Mouse (Mus musculus): ENCODE results near the gene Ocrl. TPM values are rescaled to one million over a fixed set of nuclear protein-coding genes. Genes with fewer than 3 reads are reported as not detected.

Gene Ocrl
- polyA plus RNA-seq, 1 experiment from 2014 or later = 19.9 TPM

GRCm38 (mm10) chrX:47913543-47913938 lies 1.4 kb downstream of the Ocrl start:
- no peak overlapping the region for H3K27ac ChIP-seq (ENCODE audit: low read length)
- no peaks in the 10 kb centered on the region for H3K4me1 ChIP-seq (ENCODE audit: control insufficient read depth, insufficient read depth, low read length)
- H3K4me2 ChIP-seq (ENCODE audit: low read depth, low read length) = peak overlapping the region; percentile 54
- 56% methylated on average over 7 of the region's 7 CpGs for WGBS
- no peaks in the 10 kb centered on the region for H3K36me3 ChIP-seq (ENCODE audit: control insufficient read depth, insufficient read depth, low read length)
- peak overlapping the region; percentile 70; the same call in 1 of the 2 replicates for H3K4me3 ChIP-seq (replicated peaks; ENCODE audit: low read length)
- no peak for ATAC-seq (ENCODE audit: insufficient read depth, low FRiP score)
- H3K9me3 ChIP-seq (replicated peaks; ENCODE audit: control insufficient read depth, low read length) = no peaks in the 10 kb centered on the region
- H3K9ac ChIP-seq (ENCODE audit: low read length) = no peak overlapping the region
- no peaks in the 10 kb centered on the region for H3K27me3 ChIP-seq (ENCODE audit: control insufficient read depth, insufficient read depth, low read length)

DNA sequence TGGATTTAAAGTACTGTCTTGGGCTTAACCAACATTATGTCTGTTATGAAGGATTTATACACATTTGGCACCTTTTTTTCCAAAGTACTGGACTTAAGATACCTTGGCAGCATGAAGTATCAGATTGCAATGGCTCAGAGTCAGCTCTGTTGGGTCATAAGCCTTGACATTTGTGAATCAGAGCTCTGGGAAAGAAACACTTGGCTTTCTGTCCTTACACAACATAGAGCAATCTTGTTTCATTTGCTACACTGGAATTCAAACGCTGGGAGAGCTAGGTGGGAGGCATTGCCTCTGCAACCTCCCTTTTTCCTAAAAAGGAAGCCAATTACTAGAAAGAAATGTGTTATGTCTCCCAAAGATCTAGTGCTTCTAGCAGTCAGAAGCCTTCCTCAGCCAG lies 4.6 kb downstream of the Ocrl start:
- H3K9me3 ChIP-seq (replicated peaks; ENCODE audit: control insufficient read depth, low read length) = no peaks in the 10 kb centered on the region
- no peak overlapping the region for H3K9ac ChIP-seq (ENCODE audit: low read length)
- H3K36me3 ChIP-seq (ENCODE audit: control insufficient read depth, insufficient read depth, low read length) = no peaks in the 10 kb centered on the region
- H3K27ac ChIP-seq (ENCODE audit: low read length) = no peak overlapping the region
- H3K4me1 ChIP-seq (ENCODE audit: control insufficient read depth, insufficient read depth, low read length) = no peaks in the 10 kb centered on the region
- H3K27me3 ChIP-seq (ENCODE audit: control insufficient read depth, insufficient read depth, low read length) = no peaks in the 10 kb centered on the region
- no peak overlapping the region for H3K4me2 ChIP-seq (ENCODE audit: low read depth, low read length)
- WGBS = 47% methylated on average over 1 of the region's 1 CpGs
- ATAC-seq (ENCODE audit: insufficient read depth, low FRiP score) = no peak
- H3K4me3 ChIP-seq (replicated peaks; ENCODE audit: low read length) = no peak overlapping the region

DNA sequence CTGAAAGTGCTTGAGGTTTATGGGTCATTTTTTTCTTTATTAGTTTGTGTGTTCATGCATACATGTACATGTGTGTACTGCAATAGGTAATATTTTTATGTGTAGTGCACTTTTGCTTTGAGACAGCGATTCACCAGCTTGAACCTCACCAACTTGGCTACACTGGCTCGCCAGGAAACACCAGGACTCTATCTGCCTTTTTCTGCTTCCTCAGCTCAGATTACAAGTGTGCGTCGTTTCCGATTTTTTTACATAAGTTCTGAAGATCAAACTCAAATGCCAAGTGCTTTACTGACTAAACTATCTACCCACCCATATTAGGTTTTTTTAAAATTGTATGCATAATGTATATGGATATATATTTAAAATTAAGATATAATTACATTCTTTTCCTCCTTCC lies 8.4 kb downstream of the Ocrl start:
- Histone ChIP-seq H3K9ac (ENCODE audit: low read length) (no peak overlapping the region), H3K4me1 (ENCODE audit: control insufficient read depth, insufficient read depth, low read length) (no peaks in the 10 kb centered on the region), H3K36me3 (ENCODE audit: control insufficient read depth, insufficient read depth, low read length) (no peaks in the 10 kb centered on the region), H3K27me3 (ENCODE audit: control insufficient read depth, insufficient read depth, low read length) (no peaks in the 10 kb centered on the region), H3K9me3 (replicated peaks; ENCODE audit: control insufficient read depth, low read length) (no peaks in the 10 kb centered on the region), H3K27ac (ENCODE audit: low read length) (no peak overlapping the region), H3K4me2 (ENCODE audit: low read depth, low read length) (no peak overlapping the region), H3K4me3 (replicated peaks; ENCODE audit: low read length) (no peak overlapping the region)
- WGBS = 90% methylated on average over 5 of the region's 5 CpGs
- no peak for ATAC-seq (ENCODE audit: insufficient read depth, low FRiP score)

DNA sequence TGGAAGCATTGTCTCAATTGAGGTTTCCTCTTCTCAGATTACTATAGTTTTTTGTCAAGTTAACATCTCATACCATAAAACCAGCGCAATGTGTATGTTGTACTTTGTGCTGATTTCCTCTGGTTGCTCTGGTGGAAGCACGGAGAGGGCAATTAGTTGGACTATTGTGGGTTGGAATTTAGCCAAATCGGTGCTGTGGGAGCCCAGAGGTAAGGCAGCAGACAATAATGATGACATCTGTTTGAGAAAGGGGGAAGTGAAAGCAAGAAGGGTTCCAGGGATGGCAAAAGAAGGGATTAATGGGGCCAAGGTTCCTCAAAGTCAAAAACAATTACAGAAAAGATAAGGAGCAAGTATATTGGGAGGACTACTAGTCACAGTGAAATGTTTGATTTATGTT lies 15.8 kb downstream of the Ocrl start:
- H3K4me1 ChIP-seq (ENCODE audit: control insufficient read depth, insufficient read depth, low read length) = no peaks in the 10 kb centered on the region
- ATAC-seq (ENCODE audit: insufficient read depth, low FRiP score) = no peak
- 57% methylated on average over 3 of the region's 3 CpGs for WGBS
- H3K9ac ChIP-seq (ENCODE audit: low read length) = no peak overlapping the region
- H3K27ac ChIP-seq (ENCODE audit: low read length) = no peak overlapping the region
- no peaks in the 10 kb centered on the region for H3K36me3 ChIP-seq (ENCODE audit: control insufficient read depth, insufficient read depth, low read length)
- H3K4me2 ChIP-seq (ENCODE audit: low read depth, low read length) = no peak overlapping the region
- no peak overlapping the region for H3K4me3 ChIP-seq (replicated peaks; ENCODE audit: low read length)
- H3K27me3 ChIP-seq (ENCODE audit: control insufficient read depth, insufficient read depth, low read length) = no peaks in the 10 kb centered on the region
- H3K9me3 ChIP-seq (replicated peaks; ENCODE audit: control insufficient read depth, low read length) = no peaks in the 10 kb centered on the region

DNA sequence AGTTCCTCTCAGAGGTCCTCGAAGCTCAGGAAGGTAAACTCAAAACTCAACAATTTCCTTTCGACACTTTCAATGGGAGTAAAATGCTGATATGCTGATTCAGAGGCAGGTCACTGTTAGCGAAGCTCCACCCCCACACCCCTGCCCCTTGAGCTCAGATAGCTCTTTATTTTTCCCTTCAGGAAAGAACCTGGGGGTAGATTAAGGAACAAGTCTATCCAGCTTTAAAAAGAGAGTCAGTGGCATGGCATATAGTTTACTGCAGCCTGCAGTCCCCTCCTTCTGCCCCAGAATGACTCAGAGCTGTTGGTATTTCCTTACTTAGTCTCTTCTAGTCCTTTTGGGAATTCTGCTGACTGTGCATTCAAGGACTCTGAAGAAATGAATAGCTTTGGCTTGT lies 18.3 kb downstream of the Ocrl start:
- WGBS = 69% methylated on average over 3 of the region's 3 CpGs

DNA sequence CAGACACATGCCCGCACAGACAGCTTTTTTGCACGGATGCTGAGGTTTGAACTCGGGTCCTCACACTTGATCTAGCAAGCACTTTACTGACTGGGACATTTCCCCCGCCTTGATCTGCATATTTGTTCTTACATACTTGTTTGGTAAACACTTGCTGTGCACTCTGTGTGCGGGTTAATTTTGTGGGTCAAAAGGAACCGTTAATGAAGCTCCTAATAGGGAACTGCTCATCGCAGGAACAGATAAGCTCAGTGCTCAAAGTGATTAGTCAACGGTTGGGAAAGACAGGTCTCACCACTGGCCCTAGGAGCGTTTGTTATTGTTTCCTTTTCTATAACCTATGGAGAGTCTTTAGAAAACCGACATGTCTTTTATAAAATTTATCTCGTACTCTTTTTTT lies 22.2 kb downstream of the Ocrl start:
- no peak for ATAC-seq (ENCODE audit: insufficient read depth, low FRiP score)
- H3K4me1 ChIP-seq (ENCODE audit: control insufficient read depth, insufficient read depth, low read length) = peaks cover 3% of the 10 kb centered on the region; the same call in 1 of the 2 replicates
- H3K9me3 ChIP-seq (replicated peaks; ENCODE audit: control insufficient read depth, low read length) = no peaks in the 10 kb centered on the region
- no peaks in the 10 kb centered on the region for H3K27me3 ChIP-seq (ENCODE audit: control insufficient read depth, insufficient read depth, low read length)
- H3K4me3 ChIP-seq (replicated peaks; ENCODE audit: low read length) = no peak overlapping the region
- H3K4me2 ChIP-seq (ENCODE audit: low read depth, low read length) = no peak overlapping the region
- H3K27ac ChIP-seq (ENCODE audit: low read length) = no peak overlapping the region
- no peaks in the 10 kb centered on the region for H3K36me3 ChIP-seq (ENCODE audit: control insufficient read depth, insufficient read depth, low read length)
- no peak overlapping the region for H3K9ac ChIP-seq (ENCODE audit: low read length)
- WGBS = 80% methylated on average over 11 of the region's 11 CpGs

More for the DNA sequence above, 18.3 kb downstream of the Ocrl start:
- Histone ChIP-seq H3K9ac (ENCODE audit: low read length) (no peak overlapping the region), H3K4me1 (ENCODE audit: control insufficient read depth, insufficient read depth, low read length) (no peaks in the 10 kb centered on the region), H3K27ac (ENCODE audit: low read length) (no peak overlapping the region), H3K9me3 (replicated peaks; ENCODE audit: control insufficient read depth, low read length) (no peaks in the 10 kb centered on the region), H3K4me3 (replicated peaks; ENCODE audit: low read length) (no peak overlapping the region), H3K27me3 (ENCODE audit: control insufficient read depth, insufficient read depth, low read length) (no peaks in the 10 kb centered on the region), H3K4me2 (ENCODE audit: low read depth, low read length) (no peak overlapping the region), H3K36me3 (ENCODE audit: control insufficient read depth, insufficient read depth, low read length) (no peaks in the 10 kb centered on the region)
- peak; percentile 25; the same call in 1 of the 2 replicates for ATAC-seq (ENCODE audit: insufficient read depth, low FRiP score)

- 47% methylated on average over 5 of the region's 5 CpGs for WGBS
- Histone ChIP-seq H3K36me3 (ENCODE audit: control insufficient read depth, insufficient read depth, low read length) (no peaks in the 10 kb centered on the region), H3K4me3 (replicated peaks; ENCODE audit: low read length) (no peak overlapping the region), H3K27ac (ENCODE audit: low read length) (no peak overlapping the region), H3K4me2 (ENCODE audit: low read depth, low read length) (no peak overlapping the region), H3K27me3 (ENCODE audit: control insufficient read depth, insufficient read depth, low read length) (no peaks in the 10 kb centered on the region), H3K9me3 (replicated peaks; ENCODE audit: control insufficient read depth, low read length) (no peaks in the 10 kb centered on the region), H3K4me1 (ENCODE audit: control insufficient read depth, insufficient read depth, low read length) (peaks cover 3% of the 10 kb centered on the region; the same call in 1 of the 2 replicates), H3K9ac (ENCODE audit: low read length) (no peak overlapping the region)
- 0 out of 2 replicates have a peak, but pooled peaks have one; percentile 37 for ATAC-seq (ENCODE audit: insufficient read depth, low FRiP score)
Measured at GRCm38 (mm10) chrX:47936885-47937284, 24.7 kb downstream of the Ocrl start.

- Histone ChIP-seq H3K27ac (ENCODE audit: low read length) (peak overlapping the region; percentile 29; the same call in 1 of the 2 replicates), H3K27me3 (ENCODE audit: control insufficient read depth, insufficient read depth, low read length) (no peaks in the 10 kb centered on the region), H3K9me3 (replicated peaks; ENCODE audit: control insufficient read depth, low read length) (no peaks in the 10 kb centered on the region), H3K4me3 (replicated peaks; ENCODE audit: low read length) (no peak overlapping the region), H3K4me2 (ENCODE audit: low read depth, low read length) (no peak overlapping the region), H3K36me3 (ENCODE audit: control insufficient read depth, insufficient read depth, low read length) (no peaks in the 10 kb centered on the region), H3K4me1 (ENCODE audit: control insufficient read depth, insufficient read depth, low read length) (peaks cover 3% of the 10 kb centered on the region; the same call in 1 of the 2 replicates), H3K9ac (ENCODE audit: low read length) (no peak overlapping the region)
- 31% methylated on average over 2 of the region's 2 CpGs for WGBS
- no peak for ATAC-seq (ENCODE audit: insufficient read depth, low FRiP score)
Measured at GRCm38 (mm10) chrX:47937740-47938139, 25.6 kb downstream of the Ocrl start.

DNA sequence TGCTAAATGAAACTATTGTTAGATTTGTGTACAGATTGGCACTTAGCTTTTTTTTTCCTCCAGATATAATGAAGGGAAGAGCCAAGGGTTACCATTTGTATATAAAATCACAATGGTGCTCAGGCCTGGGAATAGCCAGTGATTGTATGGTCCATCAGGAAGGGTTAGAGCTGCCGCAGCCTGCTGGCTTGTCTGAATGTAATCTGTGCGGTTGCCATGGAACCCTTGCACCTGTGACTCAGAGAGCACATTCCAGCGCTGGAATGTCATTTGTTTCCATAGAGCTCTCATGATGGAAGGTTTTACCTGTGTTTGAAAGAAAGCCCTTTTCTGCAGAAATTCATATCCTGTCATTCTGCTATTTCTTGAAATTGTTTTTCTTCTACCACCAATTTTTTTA lies 37.5 kb downstream of the Ocrl start:
- Histone ChIP-seq H3K27ac (ENCODE audit: low read length) (no peak overlapping the region), H3K27me3 (ENCODE audit: control insufficient read depth, insufficient read depth, low read length) (no peaks in the 10 kb centered on the region), H3K9ac (ENCODE audit: low read length) (no peak overlapping the region), H3K4me1 (ENCODE audit: control insufficient read depth, insufficient read depth, low read length) (no peaks in the 10 kb centered on the region), H3K4me3 (replicated peaks; ENCODE audit: low read length) (no peak overlapping the region), H3K9me3 (replicated peaks; ENCODE audit: control insufficient read depth, low read length) (no peaks in the 10 kb centered on the region), H3K4me2 (ENCODE audit: low read depth, low read length) (no peak overlapping the region), H3K36me3 (ENCODE audit: control insufficient read depth, insufficient read depth, low read length) (no peaks in the 10 kb centered on the region)
- no peak for ATAC-seq (ENCODE audit: insufficient read depth, low FRiP score)
- 35% methylated on average over 3 of the region's 3 CpGs for WGBS

GRCm38 (mm10) chrX:47962579-47962978 lies 50.4 kb downstream of the Ocrl start:
- H3K27me3 ChIP-seq (ENCODE audit: control insufficient read depth, insufficient read depth, low read length) = no peaks in the 10 kb centered on the region
- no peak overlapping the region for H3K27ac ChIP-seq (ENCODE audit: low read length)
- no peaks in the 10 kb centered on the region for H3K4me1 ChIP-seq (ENCODE audit: control insufficient read depth, insufficient read depth, low read length)
- H3K9me3 ChIP-seq (replicated peaks; ENCODE audit: control insufficient read depth, low read length) = no peaks in the 10 kb centered on the region
- no peak overlapping the region for H3K4me3 ChIP-seq (replicated peaks; ENCODE audit: low read length)
- H3K4me2 ChIP-seq (ENCODE audit: low read depth, low read length) = no peak overlapping the region
- no peak for ATAC-seq (ENCODE audit: insufficient read depth, low FRiP score)
- no peak overlapping the region for H3K9ac ChIP-seq (ENCODE audit: low read length)
- 86% methylated on average over 3 of the region's 3 CpGs for WGBS
- H3K36me3 ChIP-seq (ENCODE audit: control insufficient read depth, insufficient read depth, low read length) = no peaks in the 10 kb centered on the region
